Mouse (Mus musculus) ES-CJ7 (cell line): ENCODE data around the gene Stim1.
"Not testable (repeated sequence)": the region's sequence is repeated elsewhere in the genome, so short reads cannot be mapped to it uniquely, and the experiment has no call there.

ENCODE experiments used
- DNase-seq: peaks from one replicate; pipeline ENCODE4 v3.0.0; 2011; ENCODE audit warnings: low read depth, low spot score

Stim1 gene

DNA sequence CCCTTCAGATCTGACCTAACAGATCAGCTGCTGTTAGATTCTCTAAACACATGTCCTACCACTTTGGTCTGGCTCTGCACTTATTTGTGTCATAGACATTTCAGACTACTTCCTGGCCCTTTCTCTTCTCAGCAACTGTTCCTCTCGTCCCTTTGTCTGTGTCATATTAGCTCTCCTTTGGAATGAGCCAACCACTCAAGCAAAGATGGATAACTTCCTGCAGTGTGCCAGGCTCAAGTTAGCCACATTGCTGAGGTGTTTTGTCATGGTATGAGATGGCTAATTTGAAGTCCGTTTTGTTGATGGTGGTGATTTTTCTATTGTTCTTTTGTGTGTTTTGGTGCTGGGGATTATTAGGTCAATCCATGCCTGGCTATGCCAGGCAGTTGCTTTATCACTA is 93.7 kb downstream of the Stim1 start:
- DNase-seq: no peak

DNA sequence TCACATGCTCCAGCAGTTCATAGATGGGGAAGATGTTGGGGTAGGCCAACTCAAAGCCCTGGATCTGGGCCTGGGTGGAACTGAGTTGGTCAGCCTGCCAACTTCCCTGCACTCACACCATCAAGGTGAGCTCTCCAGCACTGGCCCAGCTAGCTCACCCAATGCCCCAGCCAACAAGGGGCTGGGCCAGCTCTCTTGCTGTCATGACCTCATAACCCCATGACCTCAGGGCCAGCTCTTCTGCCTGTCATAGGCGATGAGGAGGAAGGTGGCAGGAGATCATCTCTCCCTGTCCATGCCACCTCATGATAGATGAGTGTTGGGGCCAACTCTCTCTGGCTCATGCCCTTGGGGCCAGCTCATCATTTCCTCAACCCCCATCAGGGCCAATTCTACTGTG is 96.2 kb downstream of the Stim1 start:
- no peak for DNase-seq

DNA sequence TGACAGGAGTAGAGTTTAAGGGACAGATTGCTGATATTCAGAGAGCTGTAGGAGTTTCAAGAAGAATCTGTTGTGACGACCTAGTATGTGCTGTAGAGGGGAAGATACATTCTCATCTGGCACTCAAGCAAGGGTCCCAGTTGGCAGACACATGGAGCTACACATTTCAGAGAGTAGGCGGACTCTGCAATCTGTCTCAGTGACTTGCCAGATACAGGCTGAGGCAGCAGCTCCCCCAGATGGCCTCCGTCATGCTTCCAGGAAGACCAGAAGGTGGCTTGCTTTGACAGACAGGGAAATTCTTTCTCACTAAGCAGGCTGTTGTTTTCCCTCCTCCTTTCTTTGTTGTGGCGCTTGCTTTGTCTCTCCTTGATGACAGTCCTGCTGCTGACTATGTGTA is 102.1 kb downstream of the Stim1 start:
- DNase-seq: no peak

DNA sequence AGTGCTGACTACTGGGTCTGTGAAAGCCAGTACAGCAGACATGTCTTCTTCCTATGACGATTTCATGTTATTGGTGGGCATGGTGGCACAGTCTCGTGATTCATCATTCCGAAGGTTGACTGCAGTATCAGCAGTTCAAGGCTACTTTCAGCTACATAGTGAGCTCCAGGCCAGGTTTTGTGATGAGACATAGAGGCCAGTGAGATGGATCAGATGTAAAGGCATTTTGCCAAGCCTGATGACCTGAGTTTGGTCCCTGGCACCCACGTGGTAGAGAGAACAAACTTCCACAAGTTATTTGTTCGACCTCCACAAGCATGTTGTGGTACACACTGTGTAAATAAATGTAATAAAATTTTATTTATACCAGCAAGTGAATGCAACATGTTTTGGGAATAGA is 102.9 kb downstream of the Stim1 start:
- no peak for DNase-seq

DNA sequence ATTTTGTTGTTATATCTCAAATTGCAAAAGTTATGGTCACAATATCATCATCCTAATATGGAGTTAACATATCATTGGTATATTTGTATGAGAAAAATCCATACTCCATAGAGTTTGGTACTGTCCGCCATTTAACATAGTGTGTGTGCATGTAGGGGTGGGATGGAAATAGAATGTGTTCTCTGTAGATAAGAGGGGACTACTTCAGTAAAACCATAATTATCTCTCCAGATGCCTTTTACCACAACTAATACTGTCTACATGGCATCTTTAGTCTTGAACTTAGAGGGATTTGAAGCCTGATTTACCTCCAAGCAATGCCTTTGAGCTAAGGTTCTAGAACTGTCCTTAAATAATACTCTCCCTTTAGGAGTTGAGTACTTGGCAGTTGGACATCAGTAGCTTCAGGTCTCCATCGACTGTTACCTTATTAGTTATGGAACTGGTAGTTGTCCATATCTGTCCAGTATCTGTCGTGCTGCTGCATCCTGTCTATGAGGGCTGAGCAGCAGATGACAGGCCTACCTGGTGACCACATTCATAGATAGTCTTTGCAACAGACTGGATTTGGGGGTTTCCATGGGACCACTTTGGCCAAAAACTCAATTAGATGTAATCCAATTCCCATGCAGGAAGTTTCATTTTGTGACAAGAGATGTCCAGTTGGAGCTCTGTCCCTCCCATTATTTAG is 105.9 kb downstream of the Stim1 start:
- no peak for DNase-seq

DNA sequence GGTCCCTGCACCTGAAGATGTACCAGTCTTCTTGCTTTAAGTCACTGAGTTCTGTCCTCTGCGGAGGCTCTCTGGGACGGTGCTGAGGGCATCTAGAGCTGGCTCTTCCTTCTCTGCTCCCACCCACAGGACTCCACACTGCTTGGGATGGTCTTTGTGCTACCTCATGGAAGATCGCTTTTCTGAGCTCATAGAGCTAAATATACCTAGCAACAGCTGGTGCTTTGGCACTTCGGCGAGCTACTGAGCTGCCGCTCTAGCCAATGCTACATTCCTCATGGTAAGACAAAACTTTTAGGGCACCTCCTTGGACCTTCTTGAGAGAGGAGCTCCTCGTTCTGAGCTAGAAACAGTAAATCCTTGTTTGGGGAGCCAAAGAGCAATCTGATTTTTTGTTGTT is 115.6 kb downstream of the Stim1 start:
- no peak for DNase-seq

DNA sequence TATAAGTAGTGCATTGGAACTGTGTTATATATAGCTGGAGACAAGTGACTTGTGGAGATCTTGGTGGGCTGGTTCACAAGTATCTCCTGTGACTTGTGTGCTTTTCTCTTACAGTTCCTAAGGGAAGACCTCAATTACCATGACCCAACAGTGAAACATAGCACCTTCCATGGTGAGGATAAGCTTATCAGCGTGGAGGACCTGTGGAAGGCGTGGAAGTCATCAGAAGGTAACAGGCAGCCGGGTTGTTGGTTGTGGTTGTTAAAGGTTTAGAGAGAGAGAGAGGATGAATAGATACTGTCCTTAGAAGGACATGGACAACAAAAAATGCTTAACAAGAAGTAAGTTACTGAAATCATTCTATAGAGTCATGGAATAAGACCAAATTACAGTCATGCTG is 118.4 kb downstream of the Stim1 start:
- DNase-seq: no peak

DNA sequence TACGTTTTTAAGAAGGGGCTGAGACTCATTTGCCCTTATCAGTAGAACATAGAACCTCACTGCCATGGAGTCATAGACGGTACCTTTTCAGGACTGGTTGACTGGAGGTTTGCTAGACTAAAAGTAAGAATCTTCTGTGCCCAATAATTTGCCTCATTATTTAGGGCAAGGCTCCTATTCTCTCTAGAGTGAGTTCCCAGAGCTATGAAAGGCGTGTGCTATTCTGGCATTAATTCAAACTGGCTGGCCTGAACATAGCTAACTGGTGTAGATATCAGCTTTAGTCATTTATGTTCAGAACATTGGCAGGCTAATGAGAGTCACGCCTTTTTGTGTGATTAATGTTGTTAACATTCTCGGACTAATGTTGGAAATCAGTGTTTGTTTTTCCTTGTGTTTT is 121.5 kb downstream of the Stim1 start:
- no peak for DNase-seq

DNA sequence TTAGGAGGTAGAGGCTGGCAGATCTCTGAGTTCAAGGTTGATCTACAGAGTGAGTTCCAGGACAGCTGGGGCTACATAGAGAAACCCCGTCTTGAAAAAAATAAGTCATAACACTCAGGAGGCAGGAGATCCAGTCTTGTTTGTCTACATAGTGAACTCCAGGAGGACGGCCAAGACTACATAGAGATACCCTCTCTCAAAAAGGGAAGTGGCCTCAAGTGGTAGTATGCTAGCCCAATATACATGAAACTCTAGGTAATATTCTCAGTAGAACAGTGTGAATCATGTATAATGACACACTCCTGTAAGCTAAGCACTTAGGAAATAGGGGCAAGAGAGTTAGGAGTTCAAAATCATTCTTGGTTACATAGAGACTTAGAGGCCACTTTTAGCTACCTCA is 126.3 kb downstream of the Stim1 start:
- no peak for DNase-seq

DNA sequence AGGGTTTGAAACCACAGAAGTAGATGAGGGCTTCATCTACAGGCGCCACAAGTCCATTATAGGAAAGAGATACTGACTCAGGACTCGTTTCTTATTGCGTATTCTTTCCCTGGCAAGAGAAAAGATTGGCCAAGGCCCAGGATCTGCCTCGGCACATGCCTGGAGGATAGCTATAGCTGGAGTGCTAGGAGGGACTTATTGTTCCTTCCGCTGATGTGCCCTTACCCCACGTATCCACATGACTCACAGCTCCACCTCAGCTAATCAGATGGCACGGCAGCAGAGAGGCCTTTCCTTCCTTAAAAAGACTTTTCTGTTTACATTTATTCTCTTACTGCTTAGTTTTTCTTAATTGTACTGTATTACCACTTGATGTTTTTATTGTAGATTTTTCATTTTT is 128.3 kb downstream of the Stim1 start:
- DNase-seq: no peak

DNA sequence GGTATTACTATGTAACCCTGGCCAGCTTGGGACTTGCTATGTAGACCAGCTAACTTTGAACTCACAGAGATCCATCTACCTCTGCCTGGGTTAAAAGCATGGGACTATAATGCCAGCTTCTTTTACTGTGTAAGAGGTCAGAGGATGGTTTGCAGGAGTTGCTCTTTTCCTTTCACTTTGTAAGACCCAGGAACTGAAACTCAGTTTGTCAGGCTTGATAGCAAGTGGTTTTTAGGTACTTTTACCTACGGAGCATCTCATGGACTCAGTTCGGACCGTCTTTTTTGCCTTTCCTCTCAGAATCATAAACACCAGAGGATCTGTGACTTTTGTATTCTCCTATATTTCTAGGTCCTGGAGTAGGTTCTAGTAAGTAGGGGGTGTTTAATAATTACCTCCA is 128.7 kb downstream of the Stim1 start:
- no peak for DNase-seq

DNA sequence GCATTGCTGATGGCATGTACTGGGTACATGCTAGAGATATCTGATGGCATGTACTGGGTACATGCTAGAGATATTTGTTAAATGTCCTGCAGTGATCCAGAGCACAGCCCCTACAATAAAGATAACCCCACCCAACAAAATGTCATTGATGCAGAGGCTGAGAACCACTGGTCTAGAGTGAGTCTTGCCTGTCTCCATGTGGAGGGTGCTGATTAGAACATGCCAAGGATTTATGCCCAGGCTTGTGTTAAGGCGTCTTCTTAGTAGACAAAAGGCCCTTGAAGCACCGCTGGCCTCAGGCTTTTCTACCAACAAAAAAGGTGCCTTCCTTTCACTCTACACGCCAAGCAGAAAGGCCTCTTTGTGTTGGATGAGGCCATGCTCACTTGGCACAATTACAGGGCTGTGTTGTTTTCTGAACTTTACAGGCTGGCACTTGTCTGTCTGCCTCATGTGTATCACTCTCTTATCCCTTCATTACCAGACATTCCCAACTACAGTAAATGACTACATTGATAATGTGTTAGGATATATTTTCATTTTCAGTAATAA is 131.7 kb downstream of the Stim1 start:
- DNase-seq: no peak

DNA sequence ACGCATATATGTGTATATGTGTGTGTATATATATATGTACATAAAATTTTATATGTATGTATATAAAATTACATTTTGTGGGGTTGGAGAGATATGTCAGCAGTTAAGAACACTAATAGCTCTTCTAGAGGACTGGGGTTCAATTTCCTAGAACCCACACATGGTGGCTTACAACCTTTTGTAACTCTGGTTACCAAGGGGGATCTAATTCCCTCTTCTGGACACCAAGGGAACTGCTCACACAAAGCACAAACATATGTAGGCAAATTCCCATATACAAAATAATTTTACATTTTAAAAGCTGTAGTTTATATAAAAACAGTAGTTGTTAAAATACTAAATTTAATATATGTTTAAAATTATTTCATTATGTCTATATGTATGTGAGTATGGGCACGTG is 136.5 kb downstream of the Stim1 start:
- DNase-seq: no peak

DNA sequence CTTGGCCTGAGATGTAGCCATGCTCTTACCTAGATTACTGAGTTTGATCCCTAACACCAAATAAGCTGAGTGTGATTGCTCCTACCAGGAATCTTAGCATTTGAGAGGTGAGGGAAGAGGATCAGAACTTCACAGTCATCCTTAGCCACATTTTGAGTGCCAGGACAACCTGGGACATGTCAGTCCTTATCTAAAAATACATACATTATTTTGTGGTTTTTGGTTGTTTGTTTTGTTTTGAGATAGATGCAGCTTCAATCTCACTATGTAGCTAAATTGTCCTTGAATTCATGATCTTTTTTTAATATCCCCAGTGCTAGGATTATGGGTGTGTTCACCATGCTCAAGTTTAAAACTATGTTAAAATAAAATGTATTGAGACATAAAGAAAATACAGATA is 139.8 kb downstream of the Stim1 start:
- DNase-seq: no peak

DNA sequence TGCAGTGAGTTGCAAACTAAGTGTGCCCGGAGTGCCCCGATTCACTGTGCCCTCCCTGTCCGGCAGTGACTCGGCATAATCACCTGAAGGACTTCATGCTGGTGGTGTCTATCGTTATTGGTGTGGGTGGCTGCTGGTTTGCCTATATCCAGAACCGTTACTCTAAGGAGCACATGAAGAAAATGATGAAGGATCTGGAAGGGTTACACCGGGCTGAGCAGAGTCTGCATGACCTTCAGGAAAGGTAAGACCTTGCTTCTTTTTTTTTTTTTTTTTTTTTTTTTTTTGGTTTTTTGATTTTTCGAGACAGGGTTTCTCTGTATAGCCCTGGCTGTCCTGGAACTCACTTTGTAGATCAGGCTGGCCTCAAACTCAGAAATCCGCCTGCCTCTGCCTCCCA is 147.7 kb downstream of the Stim1 start:
- not testable (repeated sequence) for DNase-seq

DNA sequence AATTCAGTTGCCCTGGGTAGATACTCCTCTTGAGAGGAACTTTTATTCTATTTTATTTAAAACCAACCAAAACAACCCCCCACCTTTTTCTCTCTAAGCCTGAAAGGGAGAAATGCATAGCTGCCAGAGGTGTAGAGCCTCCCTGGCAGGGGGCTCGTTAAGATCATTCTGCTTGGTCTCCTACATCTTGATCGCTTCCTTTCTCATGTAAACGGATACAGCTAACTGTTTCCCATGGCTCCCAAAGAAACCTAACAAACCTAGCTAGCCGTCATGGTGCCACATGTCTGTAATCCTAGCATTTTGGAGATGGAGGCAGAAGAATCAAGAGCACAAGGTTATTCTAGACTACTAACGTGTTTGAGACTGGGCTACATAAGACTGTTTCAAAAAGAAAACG is 148.2 kb downstream of the Stim1 start:
- DNase-seq: peak; percentile 89

DNA sequence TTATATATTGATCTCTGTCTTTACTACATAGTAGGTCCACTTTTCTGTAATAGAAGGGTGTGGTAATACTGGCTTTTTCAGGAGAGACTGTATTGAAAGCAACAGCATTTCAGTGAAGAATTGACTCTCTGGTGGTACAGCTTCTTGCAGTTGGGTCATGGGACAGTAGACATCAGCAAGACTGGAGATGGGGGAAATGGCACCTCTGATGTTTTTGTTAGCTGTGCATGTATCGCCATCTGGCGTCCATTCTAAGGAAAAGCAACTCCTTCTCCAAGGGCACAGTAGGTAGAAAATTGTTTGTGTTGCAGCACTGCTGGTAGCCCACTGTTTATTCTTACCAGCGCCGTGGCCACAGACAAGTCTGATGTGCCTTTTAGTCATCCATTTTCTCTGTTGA is 149.8 kb downstream of the Stim1 start:
- DNase-seq: peak; percentile 85

DNA sequence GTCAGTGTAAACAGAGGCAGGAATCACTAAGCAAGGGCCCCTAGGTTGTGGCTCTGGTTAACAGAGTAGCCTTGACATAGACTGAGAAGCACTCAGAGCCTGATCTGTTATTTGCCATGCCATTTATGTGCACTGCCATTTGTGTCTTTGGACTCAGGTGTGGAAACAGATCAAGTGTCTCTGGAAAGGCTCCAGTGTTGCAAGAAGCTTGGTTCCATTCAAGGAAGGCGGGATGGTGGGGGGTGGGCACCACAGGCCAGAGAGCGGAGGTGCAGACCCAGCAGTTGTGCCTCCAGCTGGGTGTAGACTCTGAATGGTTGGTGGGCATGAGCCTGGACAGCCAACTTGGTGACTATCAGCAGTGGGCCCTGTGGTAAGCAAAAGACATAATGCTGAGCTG is 154.4 kb downstream of the Stim1 start:
- DNase-seq: no peak

DNA sequence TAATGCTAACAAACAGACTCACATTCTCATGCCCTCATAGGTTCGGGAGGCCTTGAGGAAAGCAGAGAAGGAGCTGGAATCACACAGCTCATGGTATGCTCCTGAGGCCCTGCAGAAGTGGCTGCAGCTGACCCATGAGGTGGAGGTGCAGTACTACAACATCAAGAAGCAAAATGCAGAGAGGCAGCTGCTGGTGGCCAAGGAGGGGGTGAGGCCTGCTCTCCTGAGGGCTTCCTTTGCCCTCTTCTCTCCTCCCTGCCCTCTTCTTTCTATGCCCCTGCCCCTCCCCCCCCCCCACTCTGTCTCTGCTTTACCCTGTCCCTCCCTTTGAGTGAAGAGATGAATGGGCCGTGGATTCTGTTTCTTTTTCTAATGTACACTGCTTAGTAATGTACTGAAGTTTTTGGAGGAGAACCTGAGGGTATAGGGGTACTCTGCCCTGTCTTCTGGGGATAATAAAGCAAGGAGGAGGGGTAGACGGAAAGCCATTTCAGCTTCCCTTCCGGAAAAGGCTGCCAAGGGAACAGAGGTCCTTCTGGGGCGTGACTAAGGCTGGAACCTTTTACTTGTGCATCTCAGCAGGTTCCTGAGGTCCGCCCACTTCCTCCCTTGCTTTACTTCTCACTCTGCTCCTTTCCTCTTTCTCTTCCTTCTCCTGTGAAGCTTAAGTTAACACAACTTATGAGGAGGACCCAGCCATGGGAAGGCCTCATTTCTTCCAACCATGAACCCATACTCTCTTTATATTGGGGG is 158.5 kb downstream of the Stim1 start:
- DNase-seq: peak; percentile 50

DNA sequence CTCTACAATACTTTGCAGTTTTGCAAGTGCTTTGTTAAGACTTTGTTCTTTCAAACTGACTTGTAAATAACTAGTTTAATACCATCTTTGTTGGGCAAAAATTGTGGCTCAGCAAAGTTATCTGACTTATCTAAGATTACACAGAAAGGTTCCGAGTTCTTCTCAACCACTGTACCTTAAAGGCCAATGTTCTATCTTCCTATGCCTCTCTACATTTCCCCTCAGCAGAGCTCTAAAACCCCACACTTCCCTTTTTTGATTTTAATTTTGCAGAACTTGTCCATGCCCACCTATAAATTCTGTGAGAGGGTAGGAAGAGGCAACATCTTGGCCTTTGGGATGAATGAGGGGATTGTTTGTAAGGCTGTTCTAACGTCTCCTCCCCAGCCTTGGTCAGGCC is 166.7 kb downstream of the Stim1 start:
- DNase-seq: no peak

DNA sequence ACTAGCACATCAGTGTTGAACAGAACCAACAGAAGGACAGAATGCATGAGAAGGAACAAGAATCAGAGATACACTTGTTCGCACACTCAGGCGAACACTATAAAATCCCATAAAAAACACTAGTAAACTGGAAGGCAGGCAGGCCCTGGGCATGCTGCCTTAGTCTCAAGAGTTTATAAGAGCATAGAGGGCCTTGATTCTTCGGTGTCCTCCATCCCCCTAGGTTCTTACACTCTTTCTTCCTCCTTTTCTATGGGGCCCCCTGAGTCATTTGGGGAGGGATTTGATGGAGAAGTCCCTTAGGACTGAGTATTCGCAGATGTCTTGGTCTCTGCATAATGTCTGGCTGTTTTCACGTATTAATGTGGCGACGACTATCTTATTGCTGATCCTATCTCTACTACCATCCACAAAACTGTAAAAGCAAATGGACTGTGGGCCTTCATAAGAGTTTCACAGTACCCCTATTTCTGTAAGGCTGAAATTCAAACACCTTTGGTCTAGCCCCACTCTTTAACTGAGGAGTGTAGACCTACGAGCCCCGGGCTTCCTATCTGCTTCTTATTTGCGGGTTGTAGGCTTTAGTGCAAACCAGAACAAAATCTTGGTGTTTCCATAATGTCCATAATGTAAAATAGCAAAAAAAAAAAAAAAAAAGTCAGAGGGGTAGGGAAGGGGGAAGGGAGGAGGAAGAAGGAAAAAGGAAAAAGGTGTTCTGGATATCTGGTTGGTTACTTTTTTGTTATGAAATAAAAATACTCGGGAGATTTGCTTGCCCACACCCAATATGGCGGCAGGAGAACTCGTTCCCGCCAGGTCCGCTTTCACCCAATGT is 173.4 kb downstream of the Stim1 start:
- no peak for DNase-seq

DNA sequence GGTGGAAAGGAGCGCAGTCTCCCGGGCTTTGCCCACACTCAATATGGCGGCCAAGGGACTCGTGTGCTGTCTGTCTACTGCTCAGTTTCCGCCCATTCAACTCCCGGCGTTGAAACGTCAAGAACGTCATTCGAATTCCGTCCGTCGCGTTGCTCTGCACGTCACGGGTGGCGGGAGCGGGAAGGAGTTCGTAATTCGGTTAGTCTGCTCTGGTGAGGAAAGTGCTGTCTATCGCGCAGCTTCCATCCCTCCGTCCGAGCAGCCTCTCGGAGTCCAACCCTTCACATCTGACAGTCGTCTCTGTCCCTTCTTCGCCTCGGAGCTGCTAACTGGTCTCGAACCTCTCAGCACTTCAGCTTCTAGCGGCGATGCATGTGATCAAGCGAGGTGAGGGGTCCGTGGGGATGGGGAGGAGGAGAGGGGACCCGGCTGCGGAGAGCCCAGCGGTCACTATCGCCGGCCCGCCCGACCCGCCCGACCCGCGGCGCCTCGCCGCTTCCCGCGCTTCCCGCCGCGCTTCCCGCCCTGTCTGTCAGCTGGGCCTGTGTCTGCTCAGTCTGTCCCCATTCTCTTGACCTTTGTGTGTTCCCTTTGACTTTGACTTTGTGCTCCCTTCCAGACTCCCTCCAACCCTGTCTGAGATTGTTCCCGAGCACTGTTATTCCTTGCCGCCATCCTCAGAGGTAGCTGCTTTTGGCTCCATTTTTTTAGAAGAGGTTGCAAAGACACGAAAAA is 174.2 kb downstream of the Stim1 start, which contains the start of gene Rrm1:
TSS of gene Rrm1 (plus strand) at position 39 of the 735 bp plus-strand sequence.
- DNase-seq: peak; percentile 99
